Mouse (Mus musculus) midbrain, embryonic 16.5 days (tissue): ENCODE measurements around the gene Nrsn2. TPM values are rescaled to one million over a fixed set of nuclear protein-coding genes. Genes with fewer than 3 reads are reported as not detected.
A peak's percentile ranks its signal among the peaks of the same experiment; 100 is the strongest.

Experiments
- ATAC-seq: fragments of 200-750 bp; cut with Nextera tagmentation; 2 replicates; pipeline ENCODE4 v1.8.0; 2017; ENCODE audit warnings: moderate TSS enrichment
- H3K27ac ChIP-seq: fragments of 300-500 bp; sonication (generic); 2 replicates; pipeline ENCODE4 v1.5.1; 2014; ENCODE audit warnings: mild to moderate bottlenecking, low read length, mixed read lengths
- H3K27me3 ChIP-seq: fragments of 300-500 bp; sonication (generic); 2 replicates; pipeline ENCODE4 v1.6.1; 2014; ENCODE audit warnings: low read depth, low read length, mixed read lengths; ENCODE audit not compliant: control insufficient read depth, insufficient read depth
- H3K36me3 ChIP-seq: fragments of 300-500 bp; sonication (generic); 2 replicates; pipeline ENCODE4 v1.6.1; 2014; ENCODE audit warnings: mild to moderate bottlenecking, low read length, moderate library complexity, mixed read lengths; ENCODE audit not compliant: control insufficient read depth, insufficient read depth
- H3K4me1 ChIP-seq: fragments of 300-500 bp; sonication (generic); 2 replicates; pipeline ENCODE4 v1.6.1; 2014; ENCODE audit warnings: mild to moderate bottlenecking, low read length, mixed read lengths; ENCODE audit not compliant: control insufficient read depth, insufficient read depth
- H3K4me2 ChIP-seq: fragments of 300-500 bp; sonication (generic); 2 replicates; pipeline ENCODE4 v1.6.1; 2014; ENCODE audit warnings: mild to moderate bottlenecking, low read length, mixed read lengths
- H3K4me3 ChIP-seq: fragments of 300-500 bp; sonication (generic); 2 replicates; pipeline ENCODE4 v1.5.1; 2014; ENCODE audit warnings: low read depth, mild to moderate bottlenecking, low read length, moderate library complexity, mixed read lengths
- H3K9ac ChIP-seq: fragments of 300-500 bp; sonication (generic); 2 replicates; pipeline ENCODE4 v1.6.1; 2014; ENCODE audit warnings: low read depth, low read length, mixed read lengths
- H3K9me3 ChIP-seq: fragments of 300-500 bp; sonication (generic); replicated peaks from 2 replicates; pipeline ENCODE4 v1.6.1; 2014; ENCODE audit warnings: mild to moderate bottlenecking, low read length, mixed read lengths; ENCODE audit not compliant: control insufficient read depth, poor library complexity, severe bottlenecking
- WGBS: fragments of 180-500 bp; shearing (Covaris S2); extraction: QIAGEN DNeasy Blood & Tissue Kit; methylation state at CpG from one replicate; pipeline ENCODE4 v1.1.7; 2014; 5-methylcytosine and 5-hydroxymethylcytosine counted together
- polyA plus RNA-seq: library from polyadenylated mRNA; unstranded; fragments of >200 nt; fragmentation: Nextera tagmentation; extraction: Ambion mirVana; gene quantifications from 2 replicates; pipeline ENCODE4 v1.2.1, GENCODE M21; 2015

The Nrsn2 gene
- polyA plus RNA-seq, 1 experiment from 2014 or later = 64.8 TPM

DNA sequence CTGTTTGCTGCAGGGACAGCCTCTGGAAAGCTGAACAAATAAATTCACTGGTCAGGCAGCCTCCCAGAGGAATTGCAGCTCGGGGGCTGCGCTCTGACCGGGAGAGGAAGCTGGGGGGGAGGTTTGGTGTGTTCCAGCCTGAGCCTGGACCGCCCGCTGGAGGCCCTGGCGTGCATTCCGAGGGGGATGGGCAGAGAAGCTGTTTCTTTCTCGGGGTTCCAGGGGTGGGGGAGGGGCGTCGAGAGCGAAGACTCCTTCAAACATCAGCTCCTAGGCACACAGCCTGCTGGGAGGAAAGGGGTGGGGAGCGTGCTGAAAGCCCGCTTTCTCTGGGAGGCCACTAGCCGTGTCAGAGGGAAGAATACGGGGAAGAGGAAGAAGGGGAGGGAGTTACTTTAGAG, 34.5 kb upstream of the Nrsn2 start:
- H3K9me3 ChIP-seq = no peaks in the 10 kb centered on the region
- H3K27me3 ChIP-seq = no peaks in the 10 kb centered on the region
- ATAC-seq = peak; percentile 29
- no peaks in the 10 kb centered on the region for H3K36me3 ChIP-seq
- H3K4me3 ChIP-seq = peak overlapping the region; percentile 1; the same call in 1 of the 2 replicates
- H3K9ac ChIP-seq = peak overlapping the region; percentile 47
- peak overlapping the region; percentile 44 for H3K4me2 ChIP-seq
- peaks cover 43% of the 10 kb centered on the region for H3K4me1 ChIP-seq
- peak overlapping the region; percentile 77 for H3K27ac ChIP-seq
- under 1% methylated on average over 15 of the region's 15 CpGs for WGBS

DNA sequence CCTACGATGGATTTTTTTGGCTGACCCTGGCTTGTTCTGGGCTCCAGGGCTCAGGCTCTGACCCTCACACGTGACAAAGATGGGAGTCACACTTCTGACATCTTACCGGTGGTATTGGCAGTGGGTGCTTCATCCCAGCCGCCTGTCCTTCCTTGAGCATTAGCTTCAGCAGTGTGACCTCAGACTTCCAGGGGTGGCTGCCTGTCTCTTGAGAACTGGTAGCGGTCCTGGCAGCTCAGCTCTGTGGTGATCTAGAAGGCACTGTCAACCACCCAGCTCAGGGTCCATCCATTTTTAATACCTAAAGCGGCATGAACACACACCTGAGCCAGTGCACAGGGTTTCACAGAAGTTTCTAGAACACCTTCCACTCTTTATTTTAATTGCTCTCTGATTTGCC, 33.3 kb upstream of the Nrsn2 start:
- Histone ChIP-seq H3K9me3 (no peaks in the 10 kb centered on the region), H3K4me2 (no peak overlapping the region), H3K27ac (no peak overlapping the region), H3K4me3 (no peak overlapping the region), H3K9ac (no peak overlapping the region), H3K27me3 (no peaks in the 10 kb centered on the region), H3K4me1 (peaks cover 44% of the 10 kb centered on the region), H3K36me3 (no peaks in the 10 kb centered on the region)
- WGBS = 79% methylated on average over 6 of the region's 6 CpGs
- ATAC-seq = no peak

DNA sequence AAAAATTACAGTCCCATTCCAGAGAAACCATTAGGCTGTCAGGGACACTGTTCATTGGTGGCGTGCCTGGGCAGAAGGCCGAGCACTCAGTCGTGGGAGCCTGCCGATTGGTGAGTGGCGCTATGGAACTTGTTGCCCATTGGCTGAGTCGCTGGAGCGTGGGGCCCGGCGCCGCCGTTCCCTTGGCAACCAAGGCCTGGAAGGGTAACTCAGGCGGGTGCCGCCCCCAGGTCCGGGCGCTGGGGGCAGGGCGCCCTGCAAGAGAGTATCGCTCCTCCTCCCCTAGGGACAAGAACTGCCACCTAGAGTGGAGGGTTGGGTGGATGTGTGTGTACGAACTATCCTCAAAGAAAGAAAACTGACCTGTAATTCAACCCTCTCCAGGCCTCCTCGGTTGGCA, 29.7 kb upstream of the Nrsn2 start:
- peak; percentile 97 for ATAC-seq
- no peaks in the 10 kb centered on the region for H3K36me3 ChIP-seq
- peak overlapping the region; percentile 37 for H3K4me3 ChIP-seq
- WGBS = under 1% methylated on average over 19 of the region's 19 CpGs
- H3K9ac ChIP-seq = peak overlapping the region; percentile 37; the same call in 1 of the 2 replicates
- peak overlapping the region; percentile 60 for H3K4me2 ChIP-seq
- peak overlapping the region; percentile 73 for H3K27ac ChIP-seq
- H3K9me3 ChIP-seq = no peaks in the 10 kb centered on the region
- H3K27me3 ChIP-seq = no peaks in the 10 kb centered on the region
- H3K4me1 ChIP-seq = peaks cover 24% of the 10 kb centered on the region

DNA sequence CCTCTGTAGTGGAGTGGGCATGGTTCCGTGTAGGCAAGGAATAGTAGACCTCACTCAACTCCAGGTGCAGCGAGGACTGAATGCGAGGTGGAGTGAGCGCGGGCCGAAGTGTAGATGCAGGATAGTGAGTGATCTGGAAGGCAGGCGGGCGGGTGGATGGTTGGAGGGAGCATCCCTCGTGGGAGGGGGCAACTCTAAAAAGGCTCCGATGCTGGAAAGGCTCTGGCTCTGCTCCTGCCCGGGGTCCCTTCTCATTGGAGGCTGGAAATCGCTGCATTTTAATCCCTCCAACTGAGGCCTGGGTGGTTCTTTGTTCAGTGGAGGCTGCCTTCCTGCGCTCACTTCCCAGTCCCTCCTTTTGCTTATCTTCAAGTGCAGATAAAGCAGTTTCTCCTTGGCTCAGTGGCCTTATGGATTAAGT, 22.7 kb upstream of the Nrsn2 start:
- peaks cover 27% of the 10 kb centered on the region for H3K4me1 ChIP-seq
- 0% methylated on average over 13 of the region's 13 CpGs for WGBS
- ATAC-seq = no peak; the same call in 1 of the 2 replicates

DNA sequence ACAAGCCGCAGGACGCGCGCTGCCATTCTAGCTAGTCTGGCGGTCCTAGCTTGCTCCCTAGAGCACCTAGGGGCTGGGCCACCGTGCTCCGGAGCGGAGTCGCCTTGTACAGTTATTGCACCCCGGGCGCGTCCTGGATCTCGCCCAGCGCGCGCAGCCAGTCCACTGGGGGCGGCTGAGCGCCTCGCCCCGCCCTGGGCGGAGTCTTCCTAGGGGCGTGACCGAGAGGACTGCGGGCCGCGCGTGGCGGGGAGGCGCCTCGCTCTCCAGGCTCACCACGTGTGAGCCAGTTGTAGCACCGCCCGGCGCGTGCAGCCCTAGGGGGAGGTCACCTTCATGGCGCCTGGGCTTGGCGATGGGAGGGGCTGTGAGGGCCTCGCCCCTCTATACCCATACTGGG, 22.3 kb upstream of the Nrsn2 start:
- Histone ChIP-seq H3K4me3 (peak overlapping the region; percentile 90), H3K4me2 (peak overlapping the region; percentile 76), H3K9ac (peak overlapping the region; percentile 91), H3K27ac (peak overlapping the region; percentile 100), H3K27me3 (no peaks in the 10 kb centered on the region), H3K36me3 (no peaks in the 10 kb centered on the region), H3K9me3 (no peaks in the 10 kb centered on the region), H3K4me1 (peaks cover 32% of the 10 kb centered on the region)
- WGBS = under 1% methylated on average over 38 of the region's 38 CpGs
- ATAC-seq = peak; percentile 77

More for the DNA sequence above, 22.7 kb upstream of the Nrsn2 start:
- peak overlapping the region; percentile 100 for H3K27ac ChIP-seq
- peak overlapping the region; percentile 90 for H3K4me3 ChIP-seq
- no peaks in the 10 kb centered on the region for H3K27me3 ChIP-seq
- peak overlapping the region; percentile 91 for H3K9ac ChIP-seq
- no peaks in the 10 kb centered on the region for H3K9me3 ChIP-seq
- H3K36me3 ChIP-seq = no peaks in the 10 kb centered on the region
- peak overlapping the region; percentile 76 for H3K4me2 ChIP-seq

DNA sequence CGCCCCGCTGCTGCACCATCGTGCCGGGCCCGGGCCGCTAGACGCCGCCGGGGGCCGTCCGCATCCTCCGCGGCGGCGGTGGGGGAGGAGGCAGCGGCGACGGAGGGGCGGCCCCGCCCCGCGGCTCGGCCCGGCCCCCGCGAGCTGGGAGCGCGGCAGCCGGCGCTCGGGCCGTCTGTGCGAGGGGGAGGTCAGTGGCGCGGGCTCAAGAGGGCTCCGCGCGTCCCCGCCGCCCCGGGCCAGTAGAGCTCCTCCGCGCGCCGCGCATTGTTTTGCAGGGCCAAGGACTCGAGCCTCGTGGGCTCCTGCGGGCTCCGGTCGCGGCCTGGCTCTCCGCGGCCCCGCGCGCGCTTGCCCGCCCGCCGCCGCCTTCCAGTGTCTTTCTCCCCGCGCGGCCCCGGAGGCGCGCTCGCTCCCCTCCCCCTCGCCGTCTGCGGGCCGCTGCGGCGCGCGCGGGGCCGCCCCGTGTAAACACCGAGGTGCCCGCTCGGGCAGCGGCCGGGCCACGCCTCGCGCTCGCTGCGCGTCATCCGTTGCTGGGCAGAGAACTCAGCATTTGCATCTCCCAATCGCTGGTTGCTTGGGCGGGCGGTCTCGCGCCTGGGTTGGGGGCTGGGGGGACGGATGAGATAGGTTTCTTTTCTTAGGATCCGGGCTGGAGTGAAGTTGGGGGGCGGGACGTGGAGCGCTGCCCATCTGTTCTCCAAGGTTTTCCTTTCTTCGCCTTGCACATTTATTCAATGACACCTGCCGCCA, 21.4 kb upstream of the Nrsn2 start, which contains the start of gene Sox12:
Sox12 (minus strand) TSS at position 384 of the 756 bp plus-strand sequence.
- Histone ChIP-seq H3K9ac (peak within 1 kb of the TSS; percentile 91), H3K27ac (peak within 1 kb of the TSS; percentile 100), H3K4me1 (peaks cover 38% of the 10 kb centered on the region), H3K4me3 (peak within 1 kb of the TSS; percentile 90), H3K27me3 (no peaks in the 10 kb centered on the region), H3K9me3 (no peaks in the 10 kb centered on the region), H3K36me3 (no peaks in the 10 kb centered on the region), H3K4me2 (peak within 1 kb of the TSS; percentile 76)
- WGBS = under 1% methylated on average over 67 of the region's 104 CpGs
- peak; percentile 80 for ATAC-seq

DNA sequence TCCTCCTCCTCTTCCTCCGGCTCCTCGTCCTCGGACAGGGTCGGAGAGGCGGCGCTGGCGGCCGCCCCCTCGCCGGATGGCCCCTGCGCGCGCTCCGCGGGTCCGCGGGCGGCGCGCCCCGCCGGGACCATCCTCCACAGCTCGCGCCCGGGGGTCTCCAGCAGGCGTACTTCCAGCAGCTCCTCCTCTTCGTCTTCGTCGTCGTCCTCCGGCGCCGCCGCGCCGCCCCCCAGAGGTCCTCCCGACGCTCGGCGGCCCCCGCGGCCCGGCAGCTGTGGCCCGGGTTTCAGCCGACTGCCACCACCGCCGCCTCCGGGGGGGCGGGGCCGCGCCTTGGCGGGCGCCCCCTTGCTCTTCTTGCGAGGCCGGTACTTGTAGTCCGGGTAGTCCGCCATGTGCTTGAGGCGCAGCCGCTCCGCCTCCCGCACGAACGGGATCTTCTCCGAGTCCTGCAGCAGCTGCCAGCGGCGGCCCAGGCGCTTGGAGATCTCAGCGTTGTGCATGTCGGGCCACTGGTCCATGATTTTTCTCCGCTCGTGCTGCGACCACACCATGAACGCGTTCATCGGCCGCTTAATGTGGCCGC, 20.7 kb upstream of the Nrsn2 start:
- peak overlapping the region; percentile 90 for H3K4me3 ChIP-seq
- ATAC-seq = 0 out of 2 replicates have a peak, but pooled peaks have one; percentile 1
- no peaks in the 10 kb centered on the region for H3K9me3 ChIP-seq
- H3K27ac ChIP-seq = peak overlapping the region; percentile 100
- H3K36me3 ChIP-seq = no peaks in the 10 kb centered on the region
- no peaks in the 10 kb centered on the region for H3K27me3 ChIP-seq
- under 1% methylated on average over 61 of the region's 77 CpGs for whole genome bisulfite sequencing
- H3K4me1 ChIP-seq = peaks cover 38% of the 10 kb centered on the region
- peak overlapping the region; percentile 91 for H3K9ac ChIP-seq
- H3K4me2 ChIP-seq = peak overlapping the region; percentile 76

DNA sequence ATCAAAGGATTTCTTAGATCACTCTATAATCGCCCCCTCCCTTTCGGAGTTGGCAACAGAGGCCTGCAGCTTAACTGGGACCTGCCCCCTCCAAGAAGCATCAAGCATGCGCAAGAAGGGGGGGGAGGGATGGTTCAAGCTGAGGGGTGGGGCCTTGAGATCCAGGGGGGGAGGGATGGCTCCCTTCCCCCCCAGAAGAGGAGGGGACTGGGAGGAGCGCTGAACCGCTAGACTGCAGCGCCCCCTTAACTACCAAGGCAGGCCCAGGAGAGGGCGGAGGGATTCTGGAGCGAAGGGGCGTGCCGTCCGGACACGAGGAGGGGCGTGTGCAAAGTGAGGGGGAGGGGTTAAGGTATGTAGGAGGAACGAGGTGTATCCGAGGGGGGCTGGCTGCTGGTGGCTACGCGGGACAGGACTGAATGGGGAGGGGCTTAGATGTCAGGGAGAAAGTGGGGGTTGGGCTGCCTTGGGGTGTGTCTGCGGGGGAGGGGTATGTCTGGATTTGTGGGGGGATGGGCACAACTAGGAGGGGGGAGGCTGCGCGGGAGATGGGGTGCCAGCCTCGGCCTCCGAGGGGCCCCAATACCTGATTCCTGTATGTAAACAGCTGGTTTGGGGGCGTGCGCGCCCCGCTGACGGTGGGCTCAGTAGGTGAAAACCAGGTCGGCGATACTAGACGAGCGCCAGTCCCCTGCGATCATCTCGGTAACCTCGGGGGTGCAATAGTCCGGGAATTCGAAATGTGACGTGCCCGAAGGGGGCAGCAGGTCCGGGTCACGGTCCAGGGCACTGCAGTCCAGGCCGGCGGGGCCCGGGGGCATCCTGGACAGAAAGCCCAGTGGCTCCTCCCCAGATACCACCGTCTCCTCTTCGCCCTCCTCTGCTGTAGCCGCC, 19.9 kb upstream of the Nrsn2 start:
- no peaks in the 10 kb centered on the region for H3K36me3 ChIP-seq
- H3K4me1 ChIP-seq = peaks cover 38% of the 10 kb centered on the region
- peak overlapping the region; percentile 91 for H3K9ac ChIP-seq
- WGBS = under 1% methylated on average over 43 of the region's 46 CpGs
- peak overlapping the region; percentile 90 for H3K4me3 ChIP-seq
- peak; percentile 52 for ATAC-seq
- peak overlapping the region; percentile 76 for H3K4me2 ChIP-seq
- no peaks in the 10 kb centered on the region for H3K27me3 ChIP-seq
- H3K9me3 ChIP-seq = no peaks in the 10 kb centered on the region
- peak overlapping the region; percentile 100 for H3K27ac ChIP-seq
